Mouse (Mus musculus) kidney, postnatal 0 days (tissue): Measurements from ENCODE around the gene Prdm13. TPM values are rescaled to one million over a fixed set of nuclear protein-coding genes. Genes with fewer than 3 reads are reported as not detected.

ENCODE experiments used
- ATAC-seq: fragments of 200-750 bp; cut with Nextera tagmentation; replicated peaks from 2 replicates; pipeline ENCODE4 v1.8.0; 2017; ENCODE audit warnings: low read depth, moderate number of reproducible peaks, moderate TSS enrichment, moderate library complexity; ENCODE audit not compliant: low FRiP score
- DNase-seq: peaks from one replicate; pipeline ENCODE4 v3.0.0-alpha.2; 2016; ENCODE audit warnings: low spot score
- H3K27ac ChIP-seq: fragments of 300-500 bp; sonication (generic); 2 replicates; pipeline ENCODE4 v1.5.1; 2014; ENCODE audit warnings: mild to moderate bottlenecking
- H3K27me3 ChIP-seq: fragments of 300-500 bp; sonication (generic); 2 replicates; pipeline ENCODE4 v1.6.1; 2014; ENCODE audit warnings: low read length, mixed read lengths; ENCODE audit not compliant: insufficient read depth
- H3K36me3 ChIP-seq: fragments of 300-500 bp; sonication (generic); 2 replicates; pipeline ENCODE4 v1.6.1; 2014; ENCODE audit warnings: low read length, mixed read lengths; ENCODE audit not compliant: insufficient read depth
- H3K4me1 ChIP-seq: fragments of 300-500 bp; sonication (generic); replicated peaks from 2 replicates; pipeline ENCODE4 v1.6.1; 2014; ENCODE audit warnings: antibody characterized with exemption, low read length, mixed read lengths; ENCODE audit not compliant: insufficient read depth
- H3K4me2 ChIP-seq: fragments of 300-500 bp; sonication (generic); 2 replicates; pipeline ENCODE4 v1.6.1; 2014; ENCODE audit warnings: mild to moderate bottlenecking, low read length, moderate library complexity, mixed read lengths
- H3K4me3 ChIP-seq: fragments of 300-500 bp; sonication (generic); replicated peaks from 2 replicates; pipeline ENCODE4 v1.5.1; 2014; ENCODE audit warnings: low read depth, low read length
- H3K9ac ChIP-seq: fragments of 300-500 bp; sonication (generic); 2 replicates; pipeline ENCODE4 v1.6.1; 2014; ENCODE audit warnings: low read depth, low read length
- H3K9me3 ChIP-seq: fragments of 300-500 bp; sonication (generic); replicated peaks from 2 replicates; pipeline ENCODE4 v1.6.1; 2016; ENCODE audit warnings: low read length, inconsistent platforms, mixed read lengths
- CTCF ChIP-seq: IDR thresholded peaks from 2 replicates; pipeline ENCODE4 v1.5.1; 2016; ENCODE audit warnings: antibody characterized with exemption, low read depth, mild to moderate bottlenecking, moderate library complexity
- WGBS: fragments of 180-500 bp; shearing (Covaris S2); extraction: QIAGEN DNeasy Blood & Tissue Kit; methylation state at CpG from one replicate; pipeline ENCODE4 v1.1.7; 2014; 5-methylcytosine and 5-hydroxymethylcytosine counted together
- polyA plus RNA-seq: library from polyadenylated mRNA; unstranded; fragments of >200 nt; fragmentation: Nextera tagmentation; extraction: Ambion mirVana; gene quantifications from 2 replicates; pipeline ENCODE4 v1.2.1, GENCODE M21; 2015

The Prdm13 gene
- polyA plus RNA-seq, 1 experiment from 2014 or later = not detected

GRCm38 (mm10) chr4:21686416-21686815, 653 bp upstream of the Prdm13 start:
- Histone ChIP-seq H3K36me3 (no peaks in the 10 kb centered on the region), H3K27ac (no peak overlapping the region)

GRCm38 (mm10) chr4:21684341-21684970, 1.3 kb downstream of the Prdm13 start:
- Histone ChIP-seq H3K36me3 (no peaks in the 10 kb centered on the region), H3K4me3 (no peak overlapping the region), H3K9ac (no peak overlapping the region), H3K4me2 (no peak overlapping the region), H3K4me1 (peaks cover 6% of the 10 kb centered on the region; the same call in 1 of the 2 replicates), H3K9me3 (no peaks in the 10 kb centered on the region), H3K27me3 (peaks cover 97% of the 10 kb centered on the region), H3K27ac (no peak overlapping the region)
- 1% methylated on average over 14 of the region's 14 CpGs for WGBS
- DNase-seq (no peak), ATAC-seq (no peak)
- no peak for TF ChIP-seq CTCF

More at GRCm38 (mm10) chr4:21686416-21686815, 653 bp upstream of the Prdm13 start:
- Histone ChIP-seq H3K9ac (no peak overlapping the region), H3K4me1 (peaks cover 4% of the 10 kb centered on the region; the same call in 1 of the 2 replicates), H3K4me2 (no peak overlapping the region), H3K27me3 (peaks cover 94% of the 10 kb centered on the region), H3K4me3 (no peak overlapping the region), H3K9me3 (no peaks in the 10 kb centered on the region)
- WGBS = under 1% methylated on average over 11 of the region's 11 CpGs
- no peak for DNase-seq
- ATAC-seq = no peak
- TF ChIP-seq CTCF = no peak

DNA sequence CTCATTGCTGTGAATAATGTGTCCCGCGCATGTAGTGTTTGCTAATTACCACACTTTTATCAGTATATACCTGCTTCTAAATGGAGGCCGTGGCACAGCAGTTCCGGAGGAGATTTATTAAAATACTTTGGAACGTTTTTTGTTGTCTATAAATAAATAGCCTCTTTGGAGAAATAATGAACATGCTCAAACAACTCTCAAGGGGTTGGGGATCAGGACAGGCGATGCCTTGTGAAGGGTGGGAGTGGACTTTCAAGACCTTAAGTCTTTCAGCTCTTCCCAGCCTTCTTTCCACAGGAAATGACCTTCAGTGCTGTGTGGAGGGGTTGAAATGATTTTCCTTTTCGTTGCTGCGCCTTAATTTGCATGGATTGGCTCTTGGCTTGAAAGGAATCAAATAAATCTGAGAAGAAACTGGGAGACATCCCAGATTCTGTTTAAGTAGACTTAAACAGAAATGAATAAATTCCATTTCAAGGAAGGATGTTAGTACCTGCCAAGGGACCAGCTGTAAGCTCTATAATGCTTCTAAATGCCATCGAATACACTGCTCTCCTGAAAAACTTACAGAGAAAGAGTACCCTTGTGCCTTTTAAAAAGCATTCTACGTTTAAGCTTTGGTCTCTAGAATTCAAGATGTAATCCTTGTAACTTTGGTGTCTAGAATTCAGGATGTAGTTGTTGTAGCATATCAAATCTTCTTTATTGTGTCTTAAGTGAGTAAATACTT, 3.2 kb downstream of the Prdm13 start:
- H3K27ac ChIP-seq = no peak overlapping the region
- WGBS = 10% methylated on average over 10 of the region's 10 CpGs

GRCm38 (mm10) chr4:21680971-21681370, 4.8 kb downstream of the Prdm13 start:
- Histone ChIP-seq H3K9ac (no peak overlapping the region), H3K27me3 (peaks cover 97% of the 10 kb centered on the region), H3K4me2 (no peak overlapping the region), H3K9me3 (no peaks in the 10 kb centered on the region), H3K36me3 (no peaks in the 10 kb centered on the region), H3K4me1 (peaks cover 11% of the 10 kb centered on the region; the same call in 1 of the 2 replicates), H3K27ac (no peak overlapping the region), H3K4me3 (no peak overlapping the region)
- TF ChIP-seq CTCF = no peak
- 6% methylated on average over 10 of the region's 10 CpGs for WGBS
- ATAC-seq (no peak), DNase-seq (no peak)

More for the DNA sequence above, 3.2 kb downstream of the Prdm13 start:
- no peak overlapping the region for H3K4me2 ChIP-seq
- H3K36me3 ChIP-seq = no peaks in the 10 kb centered on the region
- no peak for TF ChIP-seq CTCF
- DNase-seq (no peak), ATAC-seq (no peak)
- H3K9ac ChIP-seq = no peak overlapping the region
- H3K9me3 ChIP-seq = no peaks in the 10 kb centered on the region
- peaks cover 11% of the 10 kb centered on the region; the same call in 1 of the 2 replicates for H3K4me1 ChIP-seq
- H3K27me3 ChIP-seq = peaks cover 100% of the 10 kb centered on the region
- H3K4me3 ChIP-seq = no peak overlapping the region

- TF ChIP-seq CTCF = no peak
- Histone ChIP-seq H3K4me1 (peaks cover 11% of the 10 kb centered on the region; the same call in 1 of the 2 replicates), H3K36me3 (no peaks in the 10 kb centered on the region), H3K9ac (no peak overlapping the region), H3K9me3 (no peaks in the 10 kb centered on the region), H3K27ac (no peak overlapping the region), H3K27me3 (peaks cover 93% of the 10 kb centered on the region), H3K4me2 (peak overlapping the region; percentile 64; the same call in 1 of the 2 replicates), H3K4me3 (peak overlapping the region; percentile 40)
- DNase-seq (no peak), ATAC-seq (peak; percentile 29; the same call in 1 of the 2 replicates)
- WGBS = 3% methylated on average over 42 of the region's 42 CpGs
Measured at GRCm38 (mm10) chr4:21679624-21680480, 5.9 kb downstream of the Prdm13 start.
